Mouse (Mus musculus) thymus, adult 2 months (tissue): ENCODE results near the gene Pnisr.

Source experiments
- CTCF ChIP-seq: fragments of 200-500 bp; IDR thresholded peaks from 2 replicates; pipeline ENCODE4 v1.5.1; 2012; ENCODE audit warnings: mild to moderate bottlenecking, control low read depth, low read length, moderate library complexity, borderline replicate concordance; ENCODE audit not compliant: control insufficient read depth, poor library complexity, insufficient read depth; ENCODE audit errors: extremely low read depth
- POLR2A ChIP-seq: fragments of 200-500 bp; IDR thresholded peaks from 2 replicates; pipeline ENCODE4 v1.6.1; 2012; ENCODE audit warnings: mild to moderate bottlenecking, low read length, control low read depth, moderate library complexity; ENCODE audit not compliant: control insufficient read depth, poor library complexity, insufficient read depth; ENCODE audit errors: extremely low read depth

DNA sequence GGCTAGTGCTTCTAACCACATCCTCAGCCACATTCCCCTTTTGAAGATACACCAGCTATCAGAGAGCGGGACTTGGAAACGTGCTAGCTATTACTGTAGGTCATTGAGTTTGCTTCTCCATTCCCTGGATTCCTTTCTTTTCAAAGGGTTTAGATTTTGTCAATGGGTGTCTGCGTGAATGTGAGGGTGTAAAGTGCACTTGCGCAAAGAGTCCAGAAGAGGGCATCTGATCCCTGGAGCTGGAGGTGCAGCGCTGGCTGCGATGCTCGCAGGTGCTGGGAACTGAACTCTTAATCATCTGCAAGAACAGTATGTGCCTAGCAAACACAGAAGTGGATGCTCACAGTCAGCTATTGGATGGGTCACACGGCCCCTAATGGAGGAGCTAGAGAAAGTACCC is 14.5 kb upstream of the Pnisr start:
- TF ChIP-seq CTCF (no peak), POLR2A (no peak)
